In the genomic region with DNA sequence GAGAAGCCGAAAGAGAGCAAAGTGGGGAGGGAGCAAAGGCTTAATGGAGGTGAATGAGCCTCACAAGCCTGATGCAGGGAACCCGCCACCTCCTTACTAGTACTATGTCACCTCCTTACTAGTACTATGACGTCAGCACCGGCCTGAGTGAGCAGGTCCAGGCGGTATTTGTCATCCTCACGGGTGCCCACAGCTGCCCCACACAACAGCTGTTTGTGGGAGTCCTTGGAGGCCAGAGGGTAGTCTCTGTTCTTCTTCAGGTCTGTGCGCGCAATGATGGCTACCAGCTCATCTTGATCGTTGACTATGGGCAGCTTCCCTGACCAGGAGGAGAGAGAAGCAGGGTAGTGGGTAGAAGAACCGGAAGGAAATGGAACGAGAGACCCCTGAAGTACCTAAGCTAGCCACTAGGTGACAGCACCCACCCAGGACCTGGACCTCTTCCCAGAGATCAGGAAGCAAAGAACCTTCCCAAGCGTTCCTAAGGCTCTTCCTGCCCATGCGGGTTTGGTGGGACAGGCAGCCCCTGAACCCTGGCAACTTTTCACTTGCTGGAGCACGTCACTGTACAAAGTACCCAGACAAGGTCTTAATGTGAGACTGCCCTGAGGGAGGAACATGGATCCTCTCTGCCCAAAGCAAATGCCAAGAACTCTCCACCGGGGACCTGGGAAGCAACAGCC, we compare ENCODE assay signal across 8 mouse cellular contexts. TPM values are rescaled to one million over a fixed set of nuclear protein-coding genes. Genes with fewer than 3 reads are reported as not detected.
DNase-seq lines count a peak whose midpoint lies in the region; ATAC-seq and TF ChIP-seq lines count a peak whose summit lies in the region.

No protein-coding gene starts in this region.

- H3K9me3 ChIP-seq in liver, embryonic 12.5 days (replicated peaks) = no peaks in the 10 kb centered on the region
- H3K9me3 ChIP-seq in embryonic facial prominence, embryonic 11.5 days (replicated peaks; ENCODE audit: control insufficient read depth, low read length) = no peaks in the 10 kb centered on the region
- H3K9me3 ChIP-seq in hindbrain, embryonic 11.5 days (ENCODE audit: control insufficient read depth, low read length) = no peaks in the 10 kb centered on the region

- peaks cover 19% of the 10 kb centered on the region for H3K36me3 ChIP-seq in liver, embryonic 12.5 days
- no peaks in the 10 kb centered on the region; the same call in 1 of the 2 replicates for H3K36me3 ChIP-seq in embryonic facial prominence, embryonic 11.5 days (replicated peaks; ENCODE audit: control insufficient read depth, insufficient read depth, low read depth, low read length)
- H3K36me3 ChIP-seq in hindbrain, embryonic 11.5 days (ENCODE audit: control insufficient read depth, insufficient read depth, low read length) = 0 out of 2 replicates have a peak, but pooled peaks cover 5% of the 10 kb centered on the region
- H3K36me3 ChIP-seq in liver, adult 2 months (ENCODE audit: control insufficient read depth, insufficient read depth, low read length) = no peaks in the 10 kb centered on the region

- 50% methylated on average over 15 of the region's 15 CpGs for WGBS in liver, embryonic 12.5 days (ENCODE audit: insufficient replicate concordance)
- WGBS in embryonic facial prominence, embryonic 11.5 days = 58% methylated on average over 15 of the region's 15 CpGs
- WGBS in hindbrain, embryonic 11.5 days = 56% methylated on average over 15 of the region's 15 CpGs
- WGBS in liver, adult 2 months = 52% methylated on average over 15 of the region's 15 CpGs

- peak; percentile 32 for DNase-seq in liver
- peak; percentile 87 for DNase-seq in R1 (ENCODE audit: low read depth, low spot score)
- peak; percentile 79 for DNase-seq in embryonic facial prominence, embryonic 11.5 days (ENCODE audit: low spot score)
- peak; percentile 76 for DNase-seq in hindbrain, embryonic 11.5 days (ENCODE audit: low spot score)
- DNase-seq in liver, adult 2 months (ENCODE audit: extremely low read depth, low read depth, low spot score) = no peak
- DNase-seq in naive thymus-derived CD4-positive, alpha-beta T cell, adult 2 months (ENCODE audit: low read depth) = peak; percentile 63
- no peak for DNase-seq in T-cell, adult 2 months (ENCODE audit: low spot score)

- no peaks in the 10 kb centered on the region for H3K79me2 ChIP-seq in liver, adult 2 months (ENCODE audit: control insufficient read depth, insufficient read depth, low read length)

- no peak overlapping the region for H3K4me3 ChIP-seq in liver, embryonic 12.5 days
- no peak overlapping the region for H3K4me3 ChIP-seq in embryonic facial prominence, embryonic 11.5 days (ENCODE audit: low read depth, low read length)
- no peak overlapping the region for H3K4me3 ChIP-seq in hindbrain, embryonic 11.5 days (ENCODE audit: low read depth, low read length)
- H3K4me3 ChIP-seq in liver, adult 2 months (ENCODE audit: insufficient read depth, low read depth, low read length) = no peak overlapping the region

- no peak overlapping the region for H3K9ac ChIP-seq in liver, embryonic 12.5 days
- H3K9ac ChIP-seq in embryonic facial prominence, embryonic 11.5 days (replicated peaks; ENCODE audit: low read length) = no peak overlapping the region
- no peak overlapping the region for H3K9ac ChIP-seq in hindbrain, embryonic 11.5 days (ENCODE audit: low read depth, low read length)
- H3K9ac ChIP-seq in liver, adult 2 months (ENCODE audit: low read depth, low read length) = 0 out of 2 replicates have a peak overlapping the region, but pooled peaks have one; percentile 6

- no peak for TF ChIP-seq POLR2A in liver, adult 2 months (IDR thresholded peaks at IDR 0.05; ENCODE audit: extremely low read depth, insufficient read depth, low read length)

- H3K27ac ChIP-seq in liver, embryonic 12.5 days = no peak overlapping the region
- H3K27ac ChIP-seq in embryonic facial prominence, embryonic 11.5 days (replicated peaks; ENCODE audit: low read depth, low read length) = no peak overlapping the region
- no peak overlapping the region for H3K27ac ChIP-seq in hindbrain, embryonic 11.5 days (ENCODE audit: low read depth, low read length)
- H3K27ac ChIP-seq in liver, adult 2 months (replicated peaks; ENCODE audit: insufficient read depth, low read depth, low read length) = no peak overlapping the region

- ATAC-seq in liver, embryonic 12.5 days = no peak
- ATAC-seq in embryonic facial prominence, embryonic 11.5 days (replicated peaks; ENCODE audit: insufficient number of reproducible peaks, low FRiP score, low TSS enrichment, low read depth) = 0 out of 2 replicates have a peak, but pooled peaks have one; percentile 12
- ATAC-seq in hindbrain, embryonic 11.5 days (ENCODE audit: low FRiP score) = peak; percentile 45; the same call in 1 of the 2 replicates

- no peaks in the 10 kb centered on the region for H3K4me1 ChIP-seq in liver, embryonic 12.5 days
- H3K4me1 ChIP-seq in embryonic facial prominence, embryonic 11.5 days (ENCODE audit: control insufficient read depth, insufficient read depth, low read length) = no peaks in the 10 kb centered on the region
- no peaks in the 10 kb centered on the region for H3K4me1 ChIP-seq in hindbrain, embryonic 11.5 days (replicated peaks; ENCODE audit: control insufficient read depth, insufficient read depth, low read length)
- H3K4me1 ChIP-seq in liver, adult 2 months (ENCODE audit: control insufficient read depth, insufficient read depth, low read length) = no peaks in the 10 kb centered on the region

- peak; percentile 84 for TF ChIP-seq CTCF in liver, adult 2 months (IDR thresholded peaks at IDR 0.05; ENCODE audit: low read depth, low read length)

- H3K27me3 ChIP-seq in liver, embryonic 12.5 days (replicated peaks) = peaks cover 14% of the 10 kb centered on the region
- no peaks in the 10 kb centered on the region for H3K27me3 ChIP-seq in embryonic facial prominence, embryonic 11.5 days (ENCODE audit: control insufficient read depth, insufficient read depth, low read length)
- H3K27me3 ChIP-seq in hindbrain, embryonic 11.5 days (ENCODE audit: control insufficient read depth, insufficient read depth, low read length) = no peaks in the 10 kb centered on the region
- no peaks in the 10 kb centered on the region for H3K27me3 ChIP-seq in liver, adult 2 months (ENCODE audit: control insufficient read depth, insufficient read depth, low read length)

- no peak overlapping the region for H3K4me2 ChIP-seq in liver, embryonic 12.5 days
- H3K4me2 ChIP-seq in embryonic facial prominence, embryonic 11.5 days (ENCODE audit: low read depth, low read length) = no peak overlapping the region
- no peak overlapping the region for H3K4me2 ChIP-seq in hindbrain, embryonic 11.5 days (replicated peaks; ENCODE audit: low read depth, low read length)

RNA-seq across cellular contexts. Expression of a gene that starts 11.1 kb away (rescaled TPM):
- polyA plus RNA-seq in liver, embryonic 12.5 days (2016; fragmentation: Nextera tagmentation; extraction: Ambion mirVana) = 13.7 and 14.3 TPM in 2 replicates
- polyA plus RNA-seq in embryonic facial prominence, embryonic 11.5 days (2014; fragmentation: Nextera tagmentation; extraction: Ambion mirVana) = 28.1 and 31.7 TPM in 2 replicates
- polyA plus RNA-seq in hindbrain, embryonic 11.5 days (2014; fragmentation: Nextera tagmentation; extraction: Ambion mirVana) = 34.5 and 39.4 TPM in 2 replicates
- total RNA-seq in liver, adult 2 months (2014; rRNA removed) = 1.1 and 2.6 TPM in 2 replicates
- 3.4 and 5.2 TPM in 2 replicates for polyA plus RNA-seq in liver, adult 2 months (2012; rRNA removed)

RNA-seq across cellular contexts. Expression of a gene that starts 25.7 kb away (rescaled TPM):
- 0.07 and 0.12 TPM in 2 replicates for polyA plus RNA-seq in liver, embryonic 12.5 days (2016; fragmentation: Nextera tagmentation; extraction: Ambion mirVana)
- polyA plus RNA-seq in embryonic facial prominence, embryonic 11.5 days (2014; fragmentation: Nextera tagmentation; extraction: Ambion mirVana) = 1.3 and 1.5 TPM in 2 replicates
- 0.60 and 1.7 TPM in 2 replicates for polyA plus RNA-seq in hindbrain, embryonic 11.5 days (2014; fragmentation: Nextera tagmentation; extraction: Ambion mirVana)
- total RNA-seq in liver, adult 2 months (2014; rRNA removed) = under 0.01 TPM in 1 of 2 replicates, not detected in the other
- polyA plus RNA-seq in liver, adult 2 months (2012; rRNA removed) = 0.02 and 0.11 TPM in 2 replicates

RNA-seq across cellular contexts. Expression of a gene that starts 40.3 kb away (rescaled TPM):
- 23.2 and 27.2 TPM in 2 replicates for polyA plus RNA-seq in liver, embryonic 12.5 days (2016; fragmentation: Nextera tagmentation; extraction: Ambion mirVana)
- 60.7 and 64.8 TPM in 2 replicates for polyA plus RNA-seq in embryonic facial prominence, embryonic 11.5 days (2014; fragmentation: Nextera tagmentation; extraction: Ambion mirVana)
- polyA plus RNA-seq in hindbrain, embryonic 11.5 days (2014; fragmentation: Nextera tagmentation; extraction: Ambion mirVana) = 68.1 and 69.0 TPM in 2 replicates
- 8.0 and 9.7 TPM in 2 replicates for total RNA-seq in liver, adult 2 months (2014; rRNA removed)
- 3.0 and 3.3 TPM in 2 replicates for polyA plus RNA-seq in liver, adult 2 months (2012; rRNA removed)

Comparison
In these comparisons a context has a peak if more than half of its experiments do, and no peak if none do; other contexts are left out.
1. DNase-seq: peak in liver (single experiment), R1 (single experiment), embryonic facial prominence, embryonic 11.5 days (single experiment), hindbrain, embryonic 11.5 days (single experiment) and naive thymus-derived CD4-positive, alpha-beta T cell, adult 2 months (single experiment); none in liver, adult 2 months (single experiment) and T-cell, adult 2 months (single experiment).